Mouse (Mus musculus): ENCODE data around the gene Pip4k2b.
"Not testable (repeated sequence)": the region's sequence is repeated elsewhere in the genome, so short reads cannot be mapped to it uniquely, and the experiment has no call there.

Gene Pip4k2b

DNA sequence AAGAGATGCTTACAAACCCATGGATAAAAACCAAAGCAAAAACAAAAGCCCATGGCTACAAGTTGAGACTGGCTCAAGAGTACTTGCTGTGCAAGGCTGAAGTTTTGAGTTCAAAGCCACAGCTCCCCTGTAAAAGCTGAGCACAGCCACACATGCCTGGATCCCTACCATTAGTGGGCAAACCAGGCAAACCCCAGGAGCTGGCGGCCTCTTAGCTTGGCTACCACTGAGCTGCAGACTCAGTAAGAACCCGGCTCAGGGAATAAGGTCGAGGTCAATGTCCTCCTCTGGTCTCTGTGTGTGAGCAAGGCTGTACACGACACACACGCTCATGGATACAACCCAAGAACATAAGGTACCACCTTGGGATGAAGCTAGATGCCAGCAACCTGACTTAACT, 4.0 kb upstream of the Pip4k2b start:
- no peak for DNase-seq (ENCODE audit: low read depth)

DNA sequence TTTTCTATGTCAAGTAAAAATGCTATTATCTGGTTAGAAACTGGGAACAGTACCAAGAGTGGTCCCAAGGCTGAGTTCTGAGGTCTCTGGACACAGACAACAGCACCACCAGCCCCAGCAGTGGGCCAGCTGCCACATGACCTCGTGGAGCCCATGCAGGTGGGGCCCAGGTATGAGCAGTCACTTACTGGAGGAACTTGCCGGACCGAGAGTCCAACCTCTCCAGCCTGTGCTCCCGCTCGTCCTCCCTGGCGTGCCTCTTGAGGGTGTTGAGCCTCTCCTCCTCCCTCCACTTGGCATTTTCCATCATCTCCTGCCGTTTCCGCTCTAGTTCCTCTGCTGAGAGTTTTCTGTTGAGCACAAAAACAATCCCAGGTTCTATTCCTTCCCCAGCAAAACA, 3.3 kb upstream of the Pip4k2b start:
- DNase-seq (ENCODE audit: low read depth) = no peak

DNA sequence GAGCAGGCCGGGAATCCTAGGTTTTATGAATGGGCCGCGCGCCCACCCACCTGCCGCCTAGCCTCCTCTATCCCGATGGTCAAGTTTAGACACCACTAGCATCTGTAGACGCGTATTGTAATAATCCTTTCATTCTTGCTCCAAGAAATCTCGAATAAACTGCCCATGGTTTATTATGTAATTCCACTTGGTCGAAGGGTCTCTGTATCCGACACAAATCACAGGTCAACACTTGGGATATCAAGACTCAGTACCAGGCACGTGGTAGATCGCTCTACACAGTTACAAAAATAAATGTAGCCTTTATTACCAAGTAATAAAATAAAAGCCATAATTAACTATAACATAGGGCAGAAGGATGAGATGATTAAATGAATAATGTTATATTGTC, 822 bp upstream of the Pip4k2b start:
- DNase-seq (ENCODE audit: low read depth) = no peak

DNA sequence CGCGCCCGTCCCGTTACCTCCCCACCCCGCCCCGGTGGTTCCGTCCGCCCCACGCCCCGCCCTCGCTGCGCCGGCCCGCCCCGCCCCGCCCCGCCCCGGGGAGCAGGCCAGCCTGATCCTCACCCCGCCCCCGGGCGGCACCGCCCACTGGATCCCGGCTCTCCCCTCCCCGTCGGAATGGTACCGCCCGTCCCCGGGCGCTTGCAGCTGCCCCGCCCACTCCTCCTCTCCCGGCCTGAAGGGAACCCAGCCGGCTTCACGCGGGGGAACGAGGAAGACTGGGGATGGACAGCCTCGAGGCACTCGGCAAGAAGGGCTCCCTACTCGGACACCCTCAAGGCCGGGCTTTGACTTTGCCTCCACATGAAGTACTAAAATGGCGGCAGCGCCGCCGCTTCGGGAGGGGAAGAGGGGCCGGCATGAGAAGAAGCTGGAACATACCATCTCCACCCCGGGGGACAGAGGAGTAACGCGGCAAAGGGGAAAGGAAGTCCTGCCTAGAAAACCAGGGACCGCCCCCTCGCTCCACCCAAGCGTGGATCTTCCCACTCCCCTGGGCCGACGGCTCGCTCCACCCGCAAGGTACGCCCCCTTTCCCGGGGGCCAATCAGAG, 320 bp upstream of the Pip4k2b start:
- DNase-seq (ENCODE audit: low read depth) = peak; percentile 99

DNA sequence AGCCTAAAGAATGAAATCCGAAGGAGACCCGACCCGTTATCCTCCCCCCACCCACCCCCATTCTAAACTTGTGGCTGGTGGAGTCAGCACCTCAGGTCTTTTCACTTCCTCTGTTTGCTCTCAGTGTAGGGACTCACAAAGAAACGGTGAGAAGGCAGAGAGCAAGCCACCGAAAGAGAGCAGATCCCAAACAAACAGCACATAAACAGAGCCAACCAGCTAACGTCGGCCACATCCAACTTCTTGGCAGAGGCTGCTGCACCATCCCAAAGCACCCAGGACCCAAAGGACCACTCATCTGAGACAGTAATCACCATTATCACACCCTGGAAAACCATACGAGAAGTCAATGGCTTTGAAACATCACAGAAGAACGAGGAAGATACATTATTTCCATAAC, 1.1 kb downstream of the Pip4k2b start:
- peak; percentile 49 for DNase-seq (ENCODE audit: low read depth)

DNA sequence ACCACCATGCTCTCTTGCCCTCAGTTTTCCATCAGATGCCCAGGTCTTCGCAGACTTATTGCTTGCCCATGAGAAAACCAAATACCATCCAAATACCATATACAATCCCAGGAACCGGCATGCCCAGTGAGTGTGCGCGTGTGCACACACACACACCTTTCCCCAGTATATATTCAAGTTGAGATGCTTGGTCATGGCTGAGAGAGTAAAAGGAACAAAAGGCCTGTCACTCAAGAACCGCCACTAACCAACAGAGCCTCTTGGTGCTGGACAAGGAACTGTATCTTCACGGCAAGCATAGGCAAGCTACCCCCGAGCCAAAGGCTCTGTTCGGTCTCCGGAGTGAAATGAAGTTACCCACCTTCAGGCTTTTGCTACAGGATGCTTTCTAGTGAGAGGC, 1.9 kb downstream of the Pip4k2b start:
- DNase-seq (ENCODE audit: low read depth) = no peak

DNA sequence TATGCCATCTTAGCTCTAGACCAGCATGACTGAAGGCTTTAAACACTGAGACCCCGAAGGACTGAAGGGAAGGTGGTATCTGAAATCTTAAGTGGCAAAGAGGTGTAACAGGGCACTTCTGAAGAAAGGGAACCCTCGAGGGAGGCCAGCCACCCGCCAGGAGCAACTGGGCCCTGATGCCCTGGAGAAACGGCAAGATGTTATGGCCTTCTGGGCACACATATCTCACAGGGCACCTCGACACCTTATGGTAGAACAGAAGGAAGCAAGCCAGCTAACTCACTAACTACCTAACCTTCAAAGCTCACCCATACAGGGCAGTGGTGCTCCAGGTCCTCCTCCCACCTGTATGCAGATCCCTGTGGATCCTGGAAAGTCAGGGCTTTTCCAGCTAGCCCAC, 2.3 kb downstream of the Pip4k2b start:
- DNase-seq (ENCODE audit: low read depth) = no peak

DNA sequence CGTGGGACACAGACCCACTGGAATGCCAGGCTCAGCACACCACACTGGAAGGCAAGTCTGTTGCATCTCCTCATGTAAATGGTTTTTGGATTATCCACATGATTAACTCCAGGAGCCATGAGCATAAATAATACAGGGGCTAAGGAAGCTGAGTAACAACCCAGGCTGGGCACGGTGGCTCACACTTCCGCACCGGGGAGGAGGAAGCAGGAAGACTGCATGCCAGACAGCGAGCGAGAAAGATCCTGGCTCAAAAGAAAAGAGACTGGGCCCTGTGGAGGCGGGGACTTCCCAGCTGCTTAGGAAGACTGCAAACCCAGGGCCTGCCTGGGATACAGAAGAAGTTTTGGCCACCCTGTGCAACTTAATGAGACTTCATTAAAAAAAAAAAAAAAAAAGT, 4.3 kb downstream of the Pip4k2b start:
- DNase-seq (ENCODE audit: low read depth) = peak; percentile 55

DNA sequence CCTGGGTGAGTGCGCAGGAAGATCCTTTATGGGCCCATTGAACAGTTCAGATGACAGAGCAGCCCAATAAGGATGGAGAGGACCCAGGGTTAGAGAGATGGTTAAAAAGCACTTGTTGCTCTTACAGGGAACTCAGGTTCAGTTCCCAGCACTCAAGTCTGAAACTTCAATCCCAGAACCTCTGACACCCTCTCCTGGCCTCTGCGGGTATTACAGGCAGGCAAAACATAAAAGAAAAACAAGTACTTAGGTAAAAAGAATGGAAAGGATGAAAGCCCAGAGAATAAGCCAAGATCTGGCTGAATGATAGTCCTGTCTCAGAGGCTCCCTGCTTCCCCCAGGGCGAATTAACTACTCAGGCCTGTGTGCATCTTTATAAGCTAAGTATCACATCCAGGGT, 5.3 kb downstream of the Pip4k2b start:
- DNase-seq (ENCODE audit: low read depth) = peak; percentile 68

DNA sequence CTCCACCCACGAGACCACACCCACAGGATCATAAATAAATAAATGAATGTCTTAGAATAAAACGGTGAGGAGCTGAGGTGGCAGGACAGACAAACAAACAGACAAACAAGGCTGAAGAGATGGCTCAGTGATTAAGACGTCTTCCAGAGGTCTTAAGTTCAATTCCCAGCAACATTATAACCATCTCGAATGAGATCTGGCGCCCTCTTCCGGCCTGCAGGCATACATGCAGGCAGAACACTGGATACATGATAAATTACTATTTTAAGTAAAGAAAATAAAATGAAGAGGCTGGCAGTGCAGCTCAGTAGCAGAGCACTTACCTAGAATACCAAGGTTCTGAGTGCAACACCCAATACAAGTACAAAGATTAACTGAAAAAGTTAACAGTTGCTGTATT, 5.8 kb downstream of the Pip4k2b start:
- peak; percentile 74 for DNase-seq (ENCODE audit: low read depth)

DNA sequence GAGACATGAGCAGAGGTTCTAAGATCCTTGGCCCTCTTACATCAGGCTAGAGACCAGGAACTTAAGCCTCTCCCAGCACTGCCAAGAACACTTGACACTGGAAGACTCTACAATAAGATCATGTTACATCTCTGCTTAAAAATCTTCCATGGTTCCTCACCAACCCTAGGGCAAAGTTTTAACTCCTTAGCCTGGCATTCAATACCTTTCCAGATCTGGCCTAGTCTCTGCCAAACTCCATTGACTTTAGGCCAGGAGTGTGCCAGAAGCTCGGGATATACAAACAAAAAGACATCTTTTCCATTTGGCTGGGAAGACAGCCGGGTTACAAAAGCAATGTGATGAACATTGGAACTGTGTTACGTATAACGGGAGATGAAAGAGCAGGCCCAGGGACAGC, 6.9 kb downstream of the Pip4k2b start:
- DNase-seq (ENCODE audit: low read depth) = no peak

DNA sequence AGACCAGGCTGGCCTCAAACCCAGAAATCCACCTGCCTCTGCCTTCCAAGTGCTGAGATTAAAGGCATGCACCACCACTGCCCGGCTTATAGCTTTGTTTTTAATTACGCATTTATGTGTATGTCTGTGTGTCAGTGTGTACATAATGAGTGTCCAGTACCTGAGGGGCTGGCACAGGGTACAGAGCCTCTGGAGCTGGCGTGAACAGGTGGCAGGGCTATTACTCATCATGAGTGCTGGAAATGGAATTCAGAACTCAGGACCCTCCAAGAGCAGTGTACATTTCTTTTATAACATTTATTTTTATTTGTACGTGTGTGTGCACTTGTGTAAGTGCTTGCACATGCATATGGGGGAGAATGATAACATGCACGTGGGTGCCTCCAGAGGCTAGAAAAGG, 7.9 kb downstream of the Pip4k2b start:
- DNase-seq (ENCODE audit: low read depth) = no peak

DNA sequence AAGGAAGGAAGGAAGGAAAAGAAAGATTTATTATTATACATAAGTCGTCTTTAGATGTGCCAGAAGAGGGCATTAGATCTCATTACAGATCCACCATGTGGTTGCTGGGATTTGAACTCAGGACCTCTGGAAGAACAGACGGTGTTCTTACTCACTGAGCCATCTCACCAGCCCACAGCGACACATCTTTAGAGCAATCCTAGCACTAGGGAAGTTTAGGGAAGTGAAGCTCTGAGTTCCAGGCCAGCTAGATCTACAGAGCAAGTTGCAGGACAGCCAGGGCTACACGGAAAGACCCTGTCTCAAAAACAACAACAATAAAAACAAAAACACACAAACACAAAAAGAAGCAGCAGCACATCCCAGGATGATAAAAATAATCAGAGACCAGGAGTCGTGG, 9.7 kb downstream of the Pip4k2b start:
- DNase-seq (ENCODE audit: low read depth) = not testable (repeated sequence)

DNA sequence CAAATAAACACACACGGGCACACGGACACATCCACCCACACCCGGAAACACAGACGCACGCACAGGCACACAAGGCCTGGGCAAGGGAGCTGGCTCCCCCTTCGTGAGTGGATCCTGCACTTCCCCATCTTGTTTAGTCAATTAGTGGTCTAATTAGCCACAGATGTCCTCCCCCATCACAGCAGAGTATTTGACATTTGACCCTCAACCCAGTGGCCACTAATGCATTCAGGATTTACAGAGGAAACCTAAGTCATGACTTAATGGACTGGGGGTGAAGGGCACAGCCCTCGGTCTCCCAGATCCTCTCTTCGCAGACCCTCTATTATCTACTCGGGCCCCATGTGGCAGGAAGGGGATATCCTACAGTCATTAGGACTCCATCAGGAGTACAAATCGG, 10.8 kb downstream of the Pip4k2b start:
- no peak for DNase-seq (ENCODE audit: low read depth)

DNA sequence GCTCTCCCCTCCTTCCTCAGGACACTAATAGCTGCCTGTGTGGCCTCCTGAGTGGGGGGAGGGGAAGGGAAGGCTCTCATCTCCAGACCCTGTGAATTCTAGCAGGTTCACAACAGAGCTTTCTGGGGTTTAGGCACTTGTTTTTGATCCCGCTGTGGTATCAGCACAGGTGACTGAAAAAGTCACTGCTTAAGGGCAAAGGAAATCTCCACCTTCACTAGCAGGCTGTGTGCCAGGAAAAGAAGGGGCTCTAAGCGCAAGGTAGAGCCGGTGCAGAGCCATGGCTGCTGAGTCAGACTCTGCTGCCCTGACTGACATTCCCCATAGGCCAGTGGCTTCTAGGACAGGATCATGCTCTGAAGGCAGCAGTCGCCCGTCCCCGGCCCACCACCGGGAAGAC, 15.8 kb downstream of the Pip4k2b start:
- DNase-seq (ENCODE audit: low read depth) = no peak

DNA sequence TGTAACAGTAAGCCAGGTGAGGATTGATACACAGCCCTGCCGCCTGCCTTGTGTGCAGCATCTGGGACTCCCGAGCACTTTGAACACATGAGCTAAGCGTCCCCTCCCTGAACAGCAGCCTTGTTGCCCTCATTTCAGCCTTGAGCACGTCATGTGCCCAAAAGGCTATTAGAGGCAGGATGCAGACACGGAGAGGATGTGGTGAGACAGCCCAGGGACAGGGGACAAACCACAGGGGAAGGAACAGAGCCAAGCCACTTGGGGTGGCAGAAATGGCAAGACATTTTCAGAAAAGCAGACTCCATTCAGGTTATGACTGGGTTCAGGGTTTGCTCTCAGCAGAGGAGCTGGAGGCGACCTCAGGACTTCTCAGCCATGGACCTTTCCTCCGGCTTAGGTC, 16.2 kb downstream of the Pip4k2b start:
- DNase-seq (ENCODE audit: low read depth) = peak; percentile 87

DNA sequence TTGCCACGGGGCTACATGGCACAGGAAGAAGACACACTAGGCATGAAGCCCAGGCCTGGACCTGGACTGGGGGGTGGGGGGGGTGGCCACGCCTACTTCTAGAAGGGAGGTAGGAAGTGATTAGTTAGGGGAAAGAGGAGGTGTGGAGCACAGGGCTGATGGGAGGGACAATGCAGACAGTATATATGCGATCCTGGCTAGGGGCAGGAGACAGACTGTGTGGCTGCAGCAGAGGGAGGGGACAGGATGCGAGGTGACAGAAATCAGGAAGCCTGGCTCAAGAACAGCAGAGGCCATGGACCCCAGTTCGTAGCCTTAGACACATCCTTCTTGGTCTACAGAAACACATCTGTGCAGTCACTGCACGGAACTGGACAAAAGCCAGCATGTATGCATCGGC, 20.8 kb downstream of the Pip4k2b start:
- no peak for DNase-seq (ENCODE audit: low read depth)

DNA sequence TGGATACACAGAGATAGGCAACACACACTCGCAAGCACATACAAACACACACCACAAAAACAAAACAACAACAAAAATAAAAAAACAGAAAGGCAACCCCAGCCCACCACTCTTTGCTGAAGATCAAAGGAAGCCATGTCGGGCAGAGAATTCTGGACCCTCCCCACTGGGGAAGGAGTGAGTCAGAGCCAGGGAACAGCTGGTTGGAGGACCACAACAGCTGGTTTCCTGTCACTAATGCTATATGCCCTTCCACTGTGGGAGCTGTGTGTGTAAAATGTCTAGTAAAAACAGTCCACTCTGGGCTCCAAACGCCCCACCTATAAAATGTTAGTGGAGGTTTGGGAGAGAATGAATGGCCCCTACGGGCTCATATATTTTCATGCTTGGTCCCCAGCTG, 23.2 kb downstream of the Pip4k2b start:
- no peak for DNase-seq (ENCODE audit: low read depth)

DNA sequence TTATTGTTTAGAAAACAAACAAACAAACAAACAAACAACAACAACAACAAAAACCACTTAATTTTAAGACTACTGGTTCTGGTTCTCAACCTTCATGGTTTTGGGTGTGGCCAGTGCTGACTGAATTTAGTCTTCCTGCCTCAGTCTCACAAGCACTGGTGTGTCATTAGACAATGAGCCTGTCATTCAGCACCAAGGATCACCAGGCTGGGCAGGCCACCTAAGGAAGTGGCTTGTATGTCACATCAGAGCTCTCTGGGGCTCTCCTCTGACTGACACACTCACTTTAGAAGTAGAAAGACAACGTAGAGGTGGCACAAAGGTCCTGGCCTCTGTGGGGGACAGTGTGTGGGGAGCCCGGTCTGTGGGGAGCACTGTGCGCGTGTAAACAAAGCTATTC, 25.5 kb downstream of the Pip4k2b start:
- DNase-seq (ENCODE audit: low read depth) = peak; percentile 80

DNA sequence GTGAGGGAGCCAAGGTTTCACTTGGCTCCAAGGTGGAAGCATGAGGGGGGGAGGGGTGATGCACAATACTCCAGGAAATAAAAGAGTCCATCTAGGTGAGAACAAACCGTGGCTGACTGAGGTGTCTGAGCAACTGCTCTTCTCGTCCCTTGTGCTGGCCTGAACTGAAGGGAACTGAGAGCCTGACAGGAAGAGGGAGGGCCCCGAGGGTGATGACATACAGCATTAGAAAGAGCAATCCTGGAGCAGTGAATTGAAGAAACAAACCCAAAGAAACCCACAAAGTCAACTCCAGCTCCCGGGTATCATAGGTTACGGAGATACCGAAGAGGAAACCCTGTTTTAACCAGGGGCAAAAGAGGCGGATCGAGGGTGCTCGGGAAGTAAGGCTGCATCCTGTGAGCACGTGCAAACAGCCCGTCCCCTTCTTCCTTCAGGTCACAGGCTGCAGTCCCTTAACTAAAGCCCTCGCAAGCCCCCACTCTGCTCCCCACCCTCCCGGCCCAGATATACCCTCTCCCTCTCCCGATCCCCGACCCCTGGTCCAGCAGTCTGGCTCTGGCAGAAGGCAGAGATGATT, 26.1 kb downstream of the Pip4k2b start:
- DNase-seq (ENCODE audit: low read depth) = peak; percentile 59

DNA sequence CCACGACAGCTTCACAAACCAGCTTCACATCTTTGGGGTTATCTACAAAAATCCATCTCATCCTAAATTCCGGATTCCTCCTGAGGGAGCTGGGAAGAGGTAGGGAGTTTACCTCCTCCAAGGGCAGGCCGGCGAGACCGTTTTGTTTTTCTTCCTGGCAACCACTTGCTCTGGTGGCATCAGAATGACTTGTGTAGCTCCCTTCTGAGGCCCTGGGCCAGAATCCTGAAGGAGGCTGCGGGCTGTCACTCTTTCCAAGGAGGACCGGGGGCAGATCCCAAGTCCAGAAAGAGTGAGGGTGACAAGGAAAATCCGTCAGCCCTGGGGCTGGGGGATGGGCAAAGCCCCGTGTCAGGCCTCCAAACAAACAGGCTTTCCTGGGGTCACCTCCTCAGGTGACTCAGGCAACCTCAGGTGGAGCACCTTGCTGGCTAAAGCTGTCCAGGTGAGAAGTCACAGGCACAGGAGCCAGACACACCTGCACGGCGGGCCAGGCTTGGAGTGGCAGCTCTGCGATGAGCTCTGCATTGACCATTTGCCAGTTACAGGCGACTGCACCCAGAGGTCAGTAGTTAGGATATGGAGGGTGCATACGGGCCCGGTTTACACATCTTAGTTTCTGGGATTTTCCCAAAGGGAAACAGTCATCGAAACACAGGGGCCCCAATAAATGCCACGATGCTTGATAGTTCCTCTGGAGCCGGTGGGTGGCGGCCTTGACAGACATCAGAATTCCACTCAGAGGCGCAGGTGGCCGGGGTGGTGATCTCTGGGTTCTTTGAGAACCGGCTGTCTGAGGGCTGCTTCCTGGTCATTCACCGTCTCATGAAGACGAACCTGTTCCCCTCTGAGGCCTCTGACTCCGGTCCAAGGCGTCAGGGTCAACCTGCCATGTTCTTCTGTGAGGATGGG, 26.9 kb downstream of the Pip4k2b start:
- DNase-seq (ENCODE audit: low read depth) = no peak

DNA sequence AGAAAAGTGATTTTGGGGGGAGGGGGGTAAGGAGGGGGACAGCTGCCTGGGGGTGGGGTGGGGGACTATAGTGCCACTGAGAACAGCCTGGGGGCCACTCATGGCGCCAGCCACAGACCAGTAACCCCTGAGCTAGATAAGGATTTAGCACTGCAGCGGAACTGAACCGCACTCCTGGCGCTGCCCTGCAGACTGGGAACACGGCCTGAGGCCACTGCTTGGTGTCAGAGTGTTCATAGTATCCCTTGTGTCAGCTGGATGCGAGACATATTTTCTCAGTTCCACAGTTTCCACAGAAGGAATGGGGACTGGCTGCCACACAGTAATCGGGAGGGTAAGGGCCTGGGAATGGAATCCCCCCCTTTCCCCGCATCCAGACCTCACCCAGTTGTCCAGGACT, 28.5 kb downstream of the Pip4k2b start:
- no peak for DNase-seq (ENCODE audit: low read depth)

Data from induced T-regulatory cell, adult 2 months (primary cell).